Mouse (Mus musculus): ENCODE measurements at regions not wholly inside any gene's neighbourhood (a gene's known extent, or its start where the extent isn't known, plus 50 kb on each side); places are given as distances from the start of the nearest gene placed in this dataset.

DNA sequence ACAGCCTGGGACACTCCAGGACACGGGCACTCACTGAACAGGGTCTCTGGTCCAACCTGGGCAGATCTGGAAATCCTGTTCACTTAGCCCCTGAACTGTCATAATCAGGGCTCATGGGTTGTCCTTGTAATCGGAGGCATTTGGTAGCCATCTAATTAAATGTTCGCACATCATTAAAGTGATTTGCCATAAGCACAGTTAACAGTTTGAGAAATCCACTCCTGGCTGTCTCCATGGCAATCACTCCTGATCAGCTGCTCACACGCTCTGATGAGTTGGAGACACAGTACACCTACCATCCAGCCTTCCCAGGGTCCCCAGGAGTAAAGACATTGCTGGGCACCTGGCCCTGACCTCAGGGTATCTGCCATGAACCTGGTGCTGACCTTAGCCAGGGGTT, 60.6 kb downstream of the Hmx1 start:
- in situ Hi-C loops (cut with MboI; ENCODE audit: low pct_unique_long_range_greater_than_20kb), result no loop called here
- no peak for TF ChIP-seq CTCF (IDR thresholded peaks at IDR 0.05)
- POLR2A ChIA-PET, result interaction anchor here (0.6 kb wide), 1 partner anchor 631 kb away, joined by 3 read pairs; no protein-coding TSS in a partner anchor
- no peak for DNase-seq (ENCODE audit: low read depth, low spot score)
- no peak for ATAC-seq
- peaks cover 31% of the 10 kb centered on the region for H3K27me3 ChIP-seq
- CTCF ChIA-PET, result no interaction called here

Data from Patski (cell line).